Mouse (Mus musculus) embryo, embryonic 10.5 days (tissue): ENCODE data around the gene Myo5c.
"Not testable (repeated sequence)": the region's sequence is repeated elsewhere in the genome, so short reads cannot be mapped to it uniquely, and the experiment has no call there.

Source experiments
- DNase-seq: peaks from one replicate; pipeline ENCODE4 v3.0.0-alpha.2; 2015; ENCODE audit warnings: low spot score

Myo5c gene

GRCm38 (mm10) chr9:75244527-75244926, 12.7 kb downstream of the Myo5c start:
- no peak for DNase-seq

- no peak for DNase-seq
Measured at GRCm38 (mm10) chr9:75246080-75246930, 14.5 kb downstream of the Myo5c start.

DNA sequence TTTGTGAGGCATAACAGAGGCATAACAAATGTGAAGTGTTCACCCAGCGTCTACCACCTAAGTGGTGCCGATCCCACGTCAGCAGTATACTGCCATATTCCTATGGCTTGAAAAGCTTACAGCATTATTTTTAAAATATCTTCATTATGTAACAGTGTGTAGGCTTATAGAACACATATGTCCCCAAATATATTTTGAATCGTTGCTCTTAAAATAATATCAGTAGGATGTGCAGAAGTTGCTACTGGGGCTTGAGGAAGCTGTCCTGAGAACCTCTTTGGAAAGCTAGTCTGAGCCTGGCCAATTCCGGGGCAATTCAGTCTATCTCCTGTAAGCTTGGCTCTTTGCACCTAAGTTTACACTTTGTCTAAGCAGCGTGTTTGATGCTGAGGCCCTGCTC, 16.1 kb downstream of the Myo5c start:
- DNase-seq = no peak

DNA sequence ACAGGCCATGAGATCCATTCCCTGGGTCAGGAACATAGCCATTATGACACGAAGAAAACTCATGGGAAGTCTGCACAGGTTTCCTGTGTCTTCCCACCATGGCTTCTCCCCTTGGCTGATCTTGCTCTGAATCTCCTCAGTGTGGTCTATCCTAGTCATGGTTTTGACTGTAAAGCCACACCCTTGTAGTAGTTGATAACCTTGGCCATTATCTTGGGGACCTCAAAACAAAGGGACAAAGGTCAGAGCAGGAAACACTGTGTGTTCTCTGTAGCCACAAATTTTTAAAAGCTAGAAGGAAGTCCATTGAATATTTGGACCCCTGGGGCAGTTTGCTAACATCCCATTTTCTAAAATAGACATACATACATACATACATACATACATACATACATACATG, 16.5 kb downstream of the Myo5c start:
- DNase-seq = no peak

- no peak for DNase-seq
Measured at GRCm38 (mm10) chr9:75248874-75249273, 17.1 kb downstream of the Myo5c start.

- not testable (repeated sequence) for DNase-seq
Measured at GRCm38 (mm10) chr9:75253158-75253557, 21.3 kb downstream of the Myo5c start.

GRCm38 (mm10) chr9:75253766-75254165, 21.9 kb downstream of the Myo5c start:
- DNase-seq = no peak

DNA sequence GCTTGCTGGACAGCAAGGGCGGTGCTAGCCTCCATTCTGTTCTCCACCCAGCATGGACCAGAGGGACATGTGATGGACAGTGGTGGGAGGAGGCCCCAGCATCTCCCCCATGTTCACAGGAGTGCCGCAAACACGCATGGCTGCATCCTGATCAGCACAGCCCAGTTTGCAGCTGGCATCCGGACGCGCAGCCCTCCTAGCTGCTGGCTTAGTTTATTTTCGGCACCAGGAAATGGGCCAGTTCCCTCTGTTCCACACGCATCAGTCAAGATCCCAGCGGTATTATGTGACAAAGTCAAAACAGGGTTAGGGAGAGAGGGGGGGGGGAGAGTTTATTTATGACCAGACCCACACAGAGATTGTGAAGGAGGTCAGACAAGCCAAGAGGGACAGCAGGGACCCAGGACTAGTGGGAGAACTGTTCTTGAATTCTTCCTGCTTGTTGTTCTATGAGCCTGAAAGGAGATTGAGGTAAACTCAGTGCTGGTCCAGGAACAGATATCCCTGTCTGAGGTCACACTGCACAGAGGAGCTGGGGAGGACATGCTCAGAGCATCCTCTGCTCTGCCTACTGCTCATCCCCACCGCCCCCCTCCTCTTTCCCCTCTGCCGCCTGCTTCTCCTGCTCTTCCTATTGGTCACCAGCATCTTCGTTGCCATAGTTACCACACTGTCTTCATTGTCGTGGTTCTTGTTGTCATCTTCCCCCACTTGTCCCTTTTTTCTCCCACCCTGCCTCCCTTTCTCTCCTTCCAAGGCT, 22.6 kb downstream of the Myo5c start:
- DNase-seq = no peak

- DNase-seq = no peak
Measured at GRCm38 (mm10) chr9:75255820-75256545, 24.2 kb downstream of the Myo5c start.

GRCm38 (mm10) chr9:75258792-75259191, 27.0 kb downstream of the Myo5c start:
- no peak for DNase-seq

DNA sequence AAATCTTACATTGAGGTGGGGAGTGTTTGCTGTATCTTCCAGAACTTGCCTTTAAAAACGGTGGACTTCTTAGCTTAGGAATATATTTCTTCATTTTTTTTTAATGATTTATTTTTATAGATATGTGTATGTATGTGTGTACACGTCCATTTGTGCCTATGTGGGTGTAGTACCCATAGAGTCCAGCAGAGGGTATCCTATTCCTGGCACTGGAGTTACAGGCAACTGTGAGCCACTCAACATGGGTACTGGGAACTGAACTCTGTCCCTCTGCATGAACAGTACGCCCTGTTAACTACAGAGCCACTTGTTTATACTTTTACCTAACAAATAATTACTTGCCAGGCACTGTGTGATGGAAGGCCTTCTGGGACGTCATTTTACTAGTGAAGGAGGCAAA, 27.8 kb downstream of the Myo5c start:
- DNase-seq = no peak

DNA sequence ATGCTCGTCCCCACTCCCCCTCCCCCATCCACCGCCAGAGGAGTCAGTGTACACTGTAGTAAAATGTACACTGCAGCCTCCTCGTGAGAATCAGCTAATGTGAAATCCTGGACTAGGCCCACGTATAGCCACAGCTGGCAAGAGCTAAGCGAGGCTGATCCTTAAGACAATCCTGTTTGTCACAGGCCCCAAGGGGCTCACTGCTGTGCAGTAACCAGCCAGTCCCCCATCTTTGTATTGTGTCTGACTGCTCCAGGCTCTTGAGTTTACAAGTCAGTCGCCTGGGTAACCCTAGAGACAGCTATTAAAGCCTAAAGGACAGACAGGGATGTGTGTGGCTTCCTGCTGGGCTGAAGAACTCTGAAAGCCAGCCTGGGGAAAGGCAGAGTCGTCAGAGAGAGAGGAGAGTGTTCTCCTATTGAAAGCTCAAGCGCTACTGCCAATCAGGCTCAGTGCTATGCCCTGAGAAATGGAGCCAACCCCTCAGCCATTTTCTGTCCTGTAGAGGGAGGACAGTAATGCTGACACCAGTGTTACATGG, 29.6 kb downstream of the Myo5c start:
- DNase-seq = peak; percentile 78

- DNase-seq = peak; percentile 38
Measured at GRCm38 (mm10) chr9:75262235-75262826, 30.5 kb downstream of the Myo5c start.

GRCm38 (mm10) chr9:75264008-75264718, 32.3 kb downstream of the Myo5c start:
- no peak for DNase-seq

GRCm38 (mm10) chr9:75267147-75267546, 35.3 kb downstream of the Myo5c start:
- DNase-seq = no peak

- no peak for DNase-seq
Measured at GRCm38 (mm10) chr9:75270382-75270781, 38.6 kb downstream of the Myo5c start.

DNA sequence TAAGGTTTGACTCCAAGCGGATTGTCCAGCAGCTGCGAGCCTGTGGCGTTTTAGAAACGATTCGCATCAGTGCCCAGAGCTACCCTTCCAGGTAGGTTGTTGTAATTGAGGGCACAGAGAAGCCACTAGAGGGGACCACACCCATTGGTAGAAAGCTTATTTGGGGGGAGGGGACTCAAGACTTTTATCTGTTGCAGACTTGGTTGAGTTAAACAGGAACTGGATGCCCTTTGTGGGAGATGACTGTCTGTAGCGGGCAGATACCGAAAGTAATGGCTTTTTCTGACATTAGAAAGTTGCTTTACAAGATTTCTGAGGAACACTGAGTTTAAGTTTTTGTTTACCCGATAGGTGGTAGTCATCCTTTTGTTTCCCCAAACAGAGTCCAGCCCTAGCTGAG, 39.7 kb downstream of the Myo5c start:
- no peak for DNase-seq

DNA sequence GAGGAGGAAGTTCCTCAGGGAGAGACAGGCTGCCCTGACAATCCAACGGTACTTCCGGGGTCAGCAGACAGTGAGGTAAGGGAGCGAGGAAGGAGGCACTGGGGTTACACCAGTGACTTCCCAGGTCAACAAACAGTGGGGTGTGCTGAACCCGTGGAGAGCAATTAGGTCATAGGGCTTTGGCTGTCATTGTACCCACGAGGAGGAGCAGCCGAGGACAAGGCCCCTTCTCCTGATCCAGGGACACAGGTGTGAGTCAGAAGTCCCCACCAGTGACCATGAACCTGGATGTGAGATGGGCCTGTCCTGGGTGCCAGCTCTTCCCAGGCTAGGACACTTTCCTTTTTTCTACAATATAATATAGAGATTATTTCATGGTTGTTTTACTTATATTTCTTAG, 41.8 kb downstream of the Myo5c start:
- no peak for DNase-seq

DNA sequence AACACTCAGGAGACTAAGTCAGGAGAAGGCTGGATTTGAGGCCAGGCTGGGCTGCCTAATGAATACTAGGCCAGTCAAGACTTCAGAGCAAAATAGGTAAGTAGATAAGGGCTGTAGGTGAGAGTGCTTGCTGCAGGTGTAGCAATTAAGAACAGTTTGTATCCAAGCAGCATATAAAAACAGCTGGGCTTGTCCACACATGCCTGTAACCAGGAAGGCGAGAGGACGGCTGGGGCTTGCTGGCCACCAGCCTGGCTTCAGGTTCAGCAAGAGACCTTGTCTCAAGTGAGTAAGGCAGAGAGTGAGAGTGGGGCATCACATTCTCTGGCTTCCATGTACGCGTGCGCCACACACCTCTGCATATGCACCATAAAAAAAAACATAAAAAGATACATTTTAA, 42.7 kb downstream of the Myo5c start:
- no peak for DNase-seq

DNA sequence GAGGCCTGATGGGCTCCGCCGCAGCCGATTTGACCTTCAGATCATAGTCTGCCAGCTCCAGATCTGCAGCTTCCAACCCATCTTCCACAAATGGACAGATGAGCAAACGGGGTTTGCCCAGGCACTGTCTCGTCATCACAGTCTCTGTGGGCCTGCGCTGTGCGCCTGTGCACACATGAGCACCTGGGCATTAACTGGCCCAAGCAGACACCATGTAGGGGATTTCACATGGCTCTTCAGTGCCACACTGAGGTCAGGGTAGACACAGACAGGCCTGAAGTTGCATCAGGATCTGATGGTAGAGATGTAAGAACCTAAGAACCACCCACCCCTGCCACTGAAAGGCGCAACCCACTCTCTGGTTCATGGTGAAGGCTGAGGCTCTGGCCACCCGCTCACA, 43.2 kb downstream of the Myo5c start:
- no peak for DNase-seq

DNA sequence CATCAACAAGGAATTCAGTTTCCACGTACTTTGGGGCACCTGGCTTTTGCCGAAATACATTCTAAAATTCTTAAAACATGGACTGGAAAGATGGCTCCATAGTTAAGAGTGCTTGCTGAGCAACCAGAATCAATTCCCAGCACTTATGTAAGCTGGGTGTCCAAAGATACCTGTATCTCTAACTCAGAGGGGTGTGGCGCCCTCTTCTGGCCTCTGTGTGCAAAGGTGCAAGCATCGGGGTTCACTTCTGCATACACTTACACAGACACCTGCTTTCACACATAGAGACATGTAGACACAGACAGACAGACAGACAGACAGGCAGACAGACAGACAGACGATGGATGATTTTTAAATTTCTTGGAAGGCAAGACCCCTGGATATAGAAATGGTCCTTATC, 49.0 kb downstream of the Myo5c start:
- peak; percentile 74 for DNase-seq
